Mouse (Mus musculus): ENCODE data around the gene Olfr1198. TPM values are rescaled to one million over a fixed set of nuclear protein-coding genes. Genes with fewer than 3 reads are reported as not detected.

The Olfr1198 gene
- not detected in 2 replicates for polyA plus RNA-seq (2015; fragmentation: Nextera tagmentation; extraction: Ambion mirVana)

DNA sequence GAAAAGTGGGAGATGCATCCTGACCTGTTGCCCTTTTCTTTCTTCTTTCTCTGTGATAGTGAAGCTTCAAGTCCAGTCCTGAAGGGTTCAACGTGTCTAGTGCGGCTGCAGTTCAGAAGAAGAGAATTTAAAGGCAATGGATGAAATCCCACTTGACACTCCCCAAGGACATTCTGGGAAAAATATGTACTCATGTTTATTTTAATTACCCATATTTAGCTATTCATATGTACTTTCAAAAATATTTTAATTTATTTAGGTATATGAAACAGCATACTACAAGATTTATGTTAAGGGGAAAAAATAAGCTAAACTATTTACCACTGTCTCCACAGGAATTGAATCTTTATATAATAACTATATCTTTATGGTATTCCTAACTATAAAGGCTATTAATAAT lies at the start of gene Olfr1198:
Gene Olfr1198, minus strand, starts transcription at position 101 of the 400 bp plus-strand sequence.
- Histone ChIP-seq H3K4me3 (ENCODE audit: low read depth, low read length) (no peak within 1 kb of the TSS), H3K27me3 (ENCODE audit: control insufficient read depth, insufficient read depth, low read length) (no peaks in the 10 kb centered on the region), H3K4me1 (replicated peaks; ENCODE audit: control insufficient read depth, insufficient read depth) (no peaks in the 10 kb centered on the region), H3K36me3 (ENCODE audit: control insufficient read depth, insufficient read depth, low read length) (no peaks in the 10 kb centered on the region), H3K27ac (replicated peaks) (no peak within 1 kb of the TSS), H3K9me3 (ENCODE audit: control insufficient read depth, low read length) (no peaks in the 10 kb centered on the region), H3K9ac (ENCODE audit: low read length) (no peak within 1 kb of the TSS), H3K4me2 (replicated peaks; ENCODE audit: low read depth) (no peak within 1 kb of the TSS)
- ATAC-seq (ENCODE audit: low FRiP score, low TSS enrichment), result no peak
- no peak for TF ChIP-seq CTCF (IDR thresholded peaks at IDR 0.05; ENCODE audit: low read depth)
- no peak for TF ChIP-seq EP300 (optimal IDR thresholded peaks at IDR 0.05)
- no peak for DNase-seq (ENCODE audit: low spot score)
- 78% methylated on average over 2 of the region's 2 CpGs for WGBS

DNA sequence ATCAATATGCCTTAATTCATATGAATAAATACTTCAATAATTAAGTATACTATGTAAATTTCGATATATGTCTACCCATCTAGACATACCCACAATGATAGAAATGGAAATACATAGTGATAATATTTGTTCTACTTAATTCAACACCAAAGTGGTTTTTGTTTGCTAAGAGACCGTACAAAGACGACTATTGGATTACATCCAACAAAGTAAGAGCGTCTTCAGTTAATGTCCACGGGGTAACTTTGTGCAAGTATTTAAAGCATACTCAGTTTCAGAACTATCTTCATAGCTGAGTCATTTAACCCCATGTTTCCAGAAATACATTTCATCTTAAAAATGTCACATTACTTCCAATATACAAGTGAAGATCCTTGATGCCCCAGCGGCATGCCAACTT lies 41.6 kb upstream of the Olfr1198 start, which contains the start of gene Olfr1201:
Gene Olfr1201, plus strand, starts transcription at position 301 of the 400 bp plus-strand sequence.
- no peaks in the 10 kb centered on the region for H3K36me3 ChIP-seq (ENCODE audit: control insufficient read depth, insufficient read depth, low read length)
- no peak within 1 kb of the TSS for H3K4me3 ChIP-seq (ENCODE audit: low read depth, low read length)
- no peaks in the 10 kb centered on the region for H3K27me3 ChIP-seq (ENCODE audit: control insufficient read depth, insufficient read depth, low read length)
- no peak for DNase-seq (ENCODE audit: low spot score)
- H3K9me3 ChIP-seq (ENCODE audit: control insufficient read depth, low read length), result no peaks in the 10 kb centered on the region
- H3K9ac ChIP-seq (ENCODE audit: low read length), result no peak within 1 kb of the TSS
- no peak for TF ChIP-seq CTCF (IDR thresholded peaks at IDR 0.05; ENCODE audit: low read depth)
- no peak for TF ChIP-seq EP300 (optimal IDR thresholded peaks at IDR 0.05)
- WGBS, result 65% methylated on average over 6 of the region's 6 CpGs
- H3K4me2 ChIP-seq (replicated peaks; ENCODE audit: low read depth), result no peak within 1 kb of the TSS
- H3K4me1 ChIP-seq (replicated peaks; ENCODE audit: control insufficient read depth, insufficient read depth), result no peaks in the 10 kb centered on the region
- H3K27ac ChIP-seq (replicated peaks), result no peak within 1 kb of the TSS
- no peak for ATAC-seq (ENCODE audit: low FRiP score, low TSS enrichment)

DNA sequence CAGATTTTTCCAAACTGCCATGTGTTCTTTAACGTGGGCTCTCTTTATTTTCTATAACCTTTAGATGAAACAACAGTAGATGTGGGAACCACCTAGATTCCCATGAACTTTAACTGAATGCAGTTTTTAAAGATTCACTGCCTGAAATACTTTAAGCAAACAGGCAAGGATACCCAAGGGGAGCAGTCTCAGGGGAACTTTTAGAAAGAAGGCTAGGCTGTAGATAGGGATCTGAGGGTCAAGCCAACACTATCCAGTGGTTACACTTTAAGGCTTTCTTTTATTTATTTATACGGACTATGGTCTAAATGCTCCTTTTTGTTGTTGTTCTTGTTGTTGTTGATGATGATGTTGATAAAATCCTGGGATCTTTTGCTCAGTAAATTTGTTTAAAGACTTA lies 19.2 kb upstream of the Olfr1198 start, which contains the start of gene Olfr1200:
Gene Olfr1200, minus strand, starts transcription at position 101 of the 400 bp plus-strand sequence.
- no peak within 1 kb of the TSS for H3K27ac ChIP-seq (replicated peaks)
- no peak within 1 kb of the TSS for H3K9ac ChIP-seq (ENCODE audit: low read length)
- H3K27me3 ChIP-seq (ENCODE audit: control insufficient read depth, insufficient read depth, low read length), result no peaks in the 10 kb centered on the region
- no peak for ATAC-seq (ENCODE audit: low FRiP score, low TSS enrichment)
- H3K4me3 ChIP-seq (ENCODE audit: low read depth, low read length), result no peak within 1 kb of the TSS
- no peaks in the 10 kb centered on the region for H3K4me1 ChIP-seq (replicated peaks; ENCODE audit: control insufficient read depth, insufficient read depth)
- H3K9me3 ChIP-seq (ENCODE audit: control insufficient read depth, low read length), result no peaks in the 10 kb centered on the region
- DNase-seq (ENCODE audit: low spot score), result no peak
- TF ChIP-seq CTCF (IDR thresholded peaks at IDR 0.05; ENCODE audit: low read depth) (no peak), EP300 (optimal IDR thresholded peaks at IDR 0.05) (no peak)
- no peak within 1 kb of the TSS for H3K4me2 ChIP-seq (replicated peaks; ENCODE audit: low read depth)
- 77% methylated on average over 2 of the region's 2 CpGs for WGBS
- H3K36me3 ChIP-seq (ENCODE audit: control insufficient read depth, insufficient read depth, low read length), result no peaks in the 10 kb centered on the region

DNA sequence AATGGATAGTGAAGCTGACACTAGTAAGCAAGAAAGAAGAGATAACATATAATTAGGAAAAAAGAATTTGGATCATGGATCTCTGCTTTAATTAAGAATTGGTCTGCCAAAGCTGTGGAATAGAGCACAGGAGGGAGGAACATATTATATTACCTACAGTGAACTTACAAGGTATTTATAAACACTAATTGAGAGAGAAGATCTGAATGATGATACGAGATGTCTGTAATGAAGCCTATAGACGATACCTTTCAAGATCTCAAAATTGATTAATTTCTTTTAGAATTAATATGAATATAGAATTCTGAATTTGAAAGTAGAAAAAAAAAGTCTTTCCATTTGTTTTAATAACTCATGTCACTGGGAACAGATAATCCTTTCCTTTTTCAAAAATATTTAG lies 9.2 kb upstream of the Olfr1198 start, which contains the start of gene Olfr1199:
Gene Olfr1199, minus strand, starts transcription at position 101 of the 400 bp plus-strand sequence.
- Histone ChIP-seq H3K9ac (ENCODE audit: low read length) (no peak within 1 kb of the TSS), H3K4me2 (replicated peaks; ENCODE audit: low read depth) (no peak within 1 kb of the TSS), H3K9me3 (ENCODE audit: control insufficient read depth, low read length) (no peaks in the 10 kb centered on the region), H3K36me3 (ENCODE audit: control insufficient read depth, insufficient read depth, low read length) (no peaks in the 10 kb centered on the region), H3K27me3 (ENCODE audit: control insufficient read depth, insufficient read depth, low read length) (no peaks in the 10 kb centered on the region), H3K4me3 (ENCODE audit: low read depth, low read length) (no peak within 1 kb of the TSS), H3K4me1 (replicated peaks; ENCODE audit: control insufficient read depth, insufficient read depth) (no peaks in the 10 kb centered on the region), H3K27ac (replicated peaks) (no peak within 1 kb of the TSS)
- DNase-seq (ENCODE audit: low spot score) (no peak), ATAC-seq (ENCODE audit: low FRiP score, low TSS enrichment) (no peak)
- 88% methylated on average over 2 of the region's 2 CpGs for WGBS
- TF ChIP-seq EP300 (optimal IDR thresholded peaks at IDR 0.05) (no peak), CTCF (IDR thresholded peaks at IDR 0.05; ENCODE audit: low read depth) (no peak)

- H3K4me1 ChIP-seq (replicated peaks; ENCODE audit: control insufficient read depth, insufficient read depth), result no peaks in the 10 kb centered on the region
These were observed 7.8 kb downstream of the Olfr1198 start for GRCm38 (mm10) chr2:88743379-88743778.

GRCm38 (mm10) chr2:88732266-88732665 lies 18.9 kb downstream of the Olfr1198 start, which contains the start of gene Olfr1197:
Gene Olfr1197 (minus strand): TSS chr2:88732366.
- DNase-seq (ENCODE audit: low spot score), result no peak
- no peaks in the 10 kb centered on the region for H3K27me3 ChIP-seq (ENCODE audit: control insufficient read depth, insufficient read depth, low read length)
- H3K4me3 ChIP-seq (ENCODE audit: low read depth, low read length), result no peak within 1 kb of the TSS
- no peak within 1 kb of the TSS for H3K9ac ChIP-seq (ENCODE audit: low read length)
- TF ChIP-seq EP300 (optimal IDR thresholded peaks at IDR 0.05), result no peak
- no peak for TF ChIP-seq CTCF (IDR thresholded peaks at IDR 0.05; ENCODE audit: low read depth)
- no peak within 1 kb of the TSS for H3K27ac ChIP-seq (replicated peaks)
- H3K36me3 ChIP-seq (ENCODE audit: control insufficient read depth, insufficient read depth, low read length), result no peaks in the 10 kb centered on the region
- no peaks in the 10 kb centered on the region for H3K9me3 ChIP-seq (ENCODE audit: control insufficient read depth, low read length)
- 77% methylated on average over 1 of the region's 1 CpGs for WGBS
- no peak for ATAC-seq (ENCODE audit: low FRiP score, low TSS enrichment)
- H3K4me2 ChIP-seq (replicated peaks; ENCODE audit: low read depth), result no peak within 1 kb of the TSS
- no peaks in the 10 kb centered on the region for H3K4me1 ChIP-seq (replicated peaks; ENCODE audit: control insufficient read depth, insufficient read depth)

More at GRCm38 (mm10) chr2:88743379-88743778, 7.8 kb downstream of the Olfr1198 start:
- Histone ChIP-seq H3K9ac (ENCODE audit: low read length) (no peak overlapping the region), H3K27me3 (ENCODE audit: control insufficient read depth, insufficient read depth, low read length) (no peaks in the 10 kb centered on the region), H3K36me3 (ENCODE audit: control insufficient read depth, insufficient read depth, low read length) (no peaks in the 10 kb centered on the region), H3K9me3 (ENCODE audit: control insufficient read depth, low read length) (no peaks in the 10 kb centered on the region), H3K4me3 (ENCODE audit: low read depth, low read length) (no peak overlapping the region), H3K27ac (replicated peaks) (no peak overlapping the region), H3K4me2 (replicated peaks; ENCODE audit: low read depth) (no peak overlapping the region)
- no peak for TF ChIP-seq EP300 (optimal IDR thresholded peaks at IDR 0.05)
- no peak for TF ChIP-seq CTCF (IDR thresholded peaks at IDR 0.05; ENCODE audit: low read depth)
- 60% methylated on average over 3 of the region's 3 CpGs for WGBS
- DNase-seq (ENCODE audit: low spot score) (no peak), ATAC-seq (ENCODE audit: low FRiP score, low TSS enrichment) (no peak)

All from stomach, postnatal 0 days (tissue).